Mouse (Mus musculus) left cerebral cortex, adult 2 months (tissue): ENCODE data around the gene Tnpo1. TPM values are rescaled to one million over a fixed set of nuclear protein-coding genes. Genes with fewer than 3 reads are reported as not detected.

Experiments used
- DNase-seq, 2 experiments: peaks; one replicate each; pipeline ENCODE4 v3.0.0; 2021 to 2022; ENCODE audit warnings: low spot score in 2 of 2, mixed read lengths in 1 of 2; ENCODE audit errors: extremely low spot score in 1 of 2
- H3K27ac ChIP-seq: fragments of 200-600 bp; 2 replicates; pipeline ENCODE4 v1.8.1; 2022
- H3K4me3 ChIP-seq: fragments of 200-600 bp; 2 replicates; pipeline ENCODE4 v1.8.1; 2022
- CTCF ChIP-seq: fragments of 200-600 bp; IDR thresholded peaks from 2 replicates; pipeline ENCODE4 v1.8.1; 2022; ENCODE audit warnings: antibody characterized with exemption, mild to moderate bottlenecking, moderate library complexity
- intact Hi-C: fragments of 180-260 bp; cut with DNase I; formaldehyde crosslinking; loops from one replicate; pipeline ENCODE4 v1.15.1; 2025
- total RNA-seq, 2 experiments: library from RNA; stranded (reverse); gene quantifications; 2 replicates each; pipeline ENCODE4 v1.2.3; 2021

The Tnpo1 gene
- total RNA-seq, 2 experiments from 2014 or later: 66.9 to 67.5 TPM

DNA sequence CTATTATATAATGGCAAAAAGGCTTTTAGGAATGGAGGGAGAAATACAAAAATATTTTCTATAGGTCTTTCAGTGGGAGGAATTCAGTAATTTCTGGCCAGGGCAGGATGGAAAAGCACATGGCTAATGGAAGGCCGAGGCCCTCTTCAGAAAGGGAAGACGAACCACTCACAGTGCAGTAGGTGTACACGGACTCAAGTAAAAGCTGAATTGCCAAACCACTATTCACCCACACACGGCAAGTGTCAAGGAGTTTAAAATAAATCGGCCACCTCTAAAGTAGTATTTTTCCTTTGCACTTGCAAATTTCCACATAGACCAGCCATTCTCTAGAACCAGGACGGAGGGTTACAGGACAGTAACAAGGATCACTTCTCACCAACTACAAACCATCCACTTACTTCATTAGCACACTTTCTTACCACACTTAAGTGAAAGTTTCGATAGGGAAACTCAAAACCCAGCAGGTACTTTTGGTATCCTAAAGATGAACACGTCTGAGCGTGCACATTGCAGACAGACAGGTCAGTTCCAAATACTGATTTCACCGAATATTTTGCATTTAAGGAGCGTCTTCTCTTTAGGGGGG, 1.2 kb downstream of the Tnpo1 start:
- intact Hi-C loops: loop anchor here (2.0 to 10.0 kb wide), 4 partner anchors 34 to 222 kb away; no protein-coding TSS in a partner anchor
- no peak for DNase-seq
- peak overlapping the region; percentile 98 for H3K4me3 ChIP-seq
- no peak for TF ChIP-seq CTCF
- peak overlapping the region; percentile 96 for H3K27ac ChIP-seq

DNA sequence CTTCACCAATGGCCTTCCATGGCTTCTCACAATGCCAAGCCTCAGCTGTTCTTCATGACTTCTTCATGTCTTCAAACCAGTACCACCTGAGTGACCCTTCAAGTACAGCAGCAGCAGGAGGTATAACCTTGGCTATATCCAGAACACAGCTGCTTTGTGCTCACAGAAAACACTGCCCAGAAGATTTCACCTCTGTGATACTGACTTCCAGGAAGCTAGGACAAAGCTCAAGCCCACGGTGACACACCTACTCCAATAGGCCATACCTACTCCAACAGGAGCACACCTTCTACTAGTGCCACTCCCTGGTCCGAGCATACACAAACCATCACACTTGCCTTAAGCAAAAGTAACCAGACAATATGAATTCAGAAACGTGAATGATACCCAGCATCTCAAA, 3.4 kb downstream of the Tnpo1 start:
- no peak for DNase-seq
- no peak overlapping the region for H3K27ac ChIP-seq
- no peak overlapping the region for H3K4me3 ChIP-seq
- intact Hi-C loops: loop anchor here (10.0 kb wide), 1 partner anchor 132 kb away; no protein-coding TSS in a partner anchor
- TF ChIP-seq CTCF: no peak

GRCm38 (mm10) chr13:98921276-98921675, 4.9 kb downstream of the Tnpo1 start:
- H3K4me3 ChIP-seq: no peak overlapping the region
- no peak overlapping the region for H3K27ac ChIP-seq
- no peak for DNase-seq
- intact Hi-C loops: loop anchor here (10.0 kb wide), 1 partner anchor 134 kb away; no protein-coding TSS in a partner anchor
- TF ChIP-seq CTCF: no peak

DNA sequence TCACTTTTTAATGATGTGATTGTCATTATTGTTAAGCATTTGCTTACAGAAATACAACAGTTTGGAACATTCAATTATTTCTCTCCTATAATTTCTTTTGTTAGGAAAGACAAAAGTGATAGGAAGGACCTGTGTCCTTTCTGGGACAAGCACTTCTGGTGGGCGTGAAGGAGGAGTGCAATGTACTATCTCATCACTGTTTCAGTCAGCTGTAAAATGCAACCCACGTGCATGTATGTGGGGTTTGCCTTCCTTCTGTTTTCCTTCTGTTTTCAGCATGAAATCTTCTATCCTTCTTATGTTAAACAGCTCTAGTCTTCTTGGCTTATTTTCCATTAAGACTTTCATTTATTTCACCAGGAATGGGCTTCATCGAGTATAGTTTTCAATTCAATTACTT, 5.9 kb downstream of the Tnpo1 start:
- Histone ChIP-seq H3K4me3 (no peak overlapping the region), H3K27ac (no peak overlapping the region; the same call in 1 of the 2 replicates)
- TF ChIP-seq CTCF: no peak
- no peak for DNase-seq
- intact Hi-C loops: loop anchor here (10.0 kb wide), 1 partner anchor 135 kb away; no protein-coding TSS in a partner anchor

GRCm38 (mm10) chr13:98919695-98920094, 6.5 kb downstream of the Tnpo1 start:
- Histone ChIP-seq H3K4me3 (no peak overlapping the region), H3K27ac (peak overlapping the region; percentile 36; the same call in 1 of the 2 replicates)
- intact Hi-C loops: loop anchor here (10.0 kb wide), 1 partner anchor 135 kb away; no protein-coding TSS in a partner anchor
- no peak for TF ChIP-seq CTCF
- no peak for DNase-seq

DNA sequence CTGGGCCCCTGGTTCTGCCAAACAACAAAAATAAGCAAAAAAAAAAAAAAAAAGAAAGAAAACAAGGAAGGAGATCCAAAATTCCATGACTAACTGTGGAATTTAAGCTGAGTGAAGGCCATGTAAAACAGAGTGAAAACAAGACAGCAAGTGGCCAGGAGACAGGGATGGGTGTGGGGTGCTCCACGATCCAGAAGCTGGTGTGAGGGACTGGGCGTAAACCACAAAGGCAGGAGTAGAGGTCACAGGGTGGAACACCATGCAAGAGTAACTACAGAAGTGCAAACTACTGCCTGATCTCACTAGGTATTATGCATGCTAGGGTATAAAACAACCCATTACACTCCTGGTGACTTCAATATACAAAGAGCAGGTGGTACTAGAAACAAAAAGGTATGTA, 8.3 kb downstream of the Tnpo1 start:
- no peak for DNase-seq
- H3K27ac ChIP-seq: no peak overlapping the region
- no peak overlapping the region for H3K4me3 ChIP-seq
- intact Hi-C loops: no loop called here
- no peak for TF ChIP-seq CTCF

GRCm38 (mm10) chr13:98915591-98915990, 10.6 kb downstream of the Tnpo1 start:
- TF ChIP-seq CTCF: no peak; the same call in 1 of the 2 replicates
- no peak overlapping the region for H3K27ac ChIP-seq
- H3K4me3 ChIP-seq: no peak overlapping the region
- no peak for DNase-seq
- intact Hi-C loops: no loop called here

DNA sequence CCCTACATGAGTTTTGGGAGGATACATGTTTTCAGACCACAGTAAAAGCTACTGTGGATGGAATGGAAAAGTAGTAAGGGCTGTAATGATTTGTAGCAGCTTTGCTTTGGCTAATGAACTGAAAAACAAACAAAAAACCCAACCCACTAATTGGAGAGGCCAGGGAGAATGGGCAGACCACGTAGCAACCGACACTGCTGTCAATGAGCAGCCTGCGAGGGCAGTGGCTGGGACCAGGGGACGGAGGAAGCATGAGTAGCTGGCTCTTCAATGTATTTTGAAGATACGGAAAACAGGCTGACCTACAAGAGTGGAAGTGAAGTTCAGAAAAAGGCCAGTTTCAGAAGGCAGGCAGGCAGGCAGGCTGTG, 11.4 kb downstream of the Tnpo1 start:
- no peak for TF ChIP-seq CTCF
- intact Hi-C loops: no loop called here
- H3K27ac ChIP-seq: no peak overlapping the region
- no peak for DNase-seq
- H3K4me3 ChIP-seq: no peak overlapping the region

GRCm38 (mm10) chr13:98914010-98914843, 12.0 kb downstream of the Tnpo1 start:
- no peak overlapping the region for H3K27ac ChIP-seq
- H3K4me3 ChIP-seq: no peak overlapping the region
- no peak for DNase-seq
- TF ChIP-seq CTCF: no peak
- intact Hi-C loops: no loop called here

DNA sequence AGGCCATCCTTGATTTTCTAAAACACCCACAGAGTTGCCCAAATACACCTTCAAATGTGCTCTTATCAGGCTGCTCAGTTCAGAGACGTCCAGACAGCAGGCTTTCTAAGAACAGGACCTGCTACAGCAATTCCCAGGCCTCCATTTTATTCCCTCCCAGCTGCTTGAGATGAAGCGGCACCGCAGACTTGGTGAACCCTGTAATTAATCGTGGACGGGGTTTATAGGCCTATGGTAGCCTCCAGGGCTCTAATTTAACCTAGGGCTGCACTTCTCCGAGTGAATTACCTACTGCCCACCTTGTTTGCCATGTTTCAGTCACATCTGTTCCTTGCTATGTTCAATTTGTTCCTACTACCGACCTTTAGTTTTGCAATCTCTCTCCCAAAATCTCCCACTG, 13.0 kb downstream of the Tnpo1 start:
- intact Hi-C loops: no loop called here
- H3K4me3 ChIP-seq: no peak overlapping the region
- TF ChIP-seq CTCF: no peak
- no peak overlapping the region; the same call in 1 of the 2 replicates for H3K27ac ChIP-seq
- no peak for DNase-seq

- no peak overlapping the region for H3K27ac ChIP-seq
- TF ChIP-seq CTCF: no peak
- intact Hi-C loops: no loop called here
- H3K4me3 ChIP-seq: no peak overlapping the region
- DNase-seq: no peak
Observed at GRCm38 (mm10) chr13:98912602-98913001, 13.6 kb downstream of the Tnpo1 start.

DNA sequence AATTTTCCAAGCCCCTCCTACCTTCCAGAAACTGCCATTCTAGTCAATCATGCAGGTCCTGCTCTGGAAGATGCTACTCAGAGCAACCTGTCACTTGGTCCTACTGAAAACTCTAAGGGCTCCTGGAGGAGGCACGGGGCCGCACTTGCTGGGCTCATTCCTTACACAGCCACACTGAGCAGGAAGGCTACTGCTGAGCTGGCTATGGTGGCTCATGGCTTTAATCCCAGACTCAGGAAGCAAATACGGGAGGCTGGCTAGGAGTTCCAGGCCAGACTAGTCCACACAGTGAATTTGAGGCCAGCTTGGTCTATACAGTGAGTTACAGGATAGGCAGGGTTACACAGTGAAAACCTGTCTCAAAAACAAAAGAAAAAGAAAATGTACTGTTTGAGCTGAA, 15.4 kb downstream of the Tnpo1 start:
- H3K27ac ChIP-seq: no peak overlapping the region

More for the DNA sequence above, 15.4 kb downstream of the Tnpo1 start:
- TF ChIP-seq CTCF: no peak
- no peak for DNase-seq
- no peak overlapping the region for H3K4me3 ChIP-seq
- intact Hi-C loops: no loop called here
